Mouse (Mus musculus) ES-Bruce4 (cell line): ENCODE data around the gene Fbxo6.

Experiments used
- CTCF ChIP-seq: IDR thresholded peaks from one replicate; pipeline ENCODE4 v1.8.1; 2011; ENCODE audit warnings: low read depth, low read length
- POLR2A ChIP-seq: IDR thresholded peaks from one replicate; pipeline ENCODE4 v1.8.1; 2011; ENCODE audit warnings: low read length; ENCODE audit not compliant: insufficient read depth

DNA sequence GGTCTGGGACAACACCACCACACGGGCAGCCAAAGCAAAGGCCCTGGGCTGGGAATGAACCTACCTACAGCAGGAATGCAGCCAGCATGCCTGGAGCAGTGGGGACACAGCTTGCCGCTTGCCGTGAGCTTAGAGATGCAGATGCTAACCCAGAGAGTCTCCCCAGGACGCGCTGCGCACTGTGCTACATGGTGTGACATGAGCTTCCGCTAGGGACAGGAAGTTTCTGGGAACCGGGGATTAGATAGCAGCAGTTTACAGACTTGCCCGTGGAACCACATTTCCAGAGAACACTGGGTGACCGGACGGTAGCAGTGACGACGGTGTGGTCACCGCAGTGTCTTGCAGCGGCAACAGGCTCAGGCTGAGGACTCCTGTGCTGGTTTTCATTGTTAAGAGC lies 17.6 kb upstream of the Fbxo6 start:
- TF ChIP-seq POLR2A (no peak), CTCF (no peak)
